8 mouse cellular contexts compared by ENCODE assay signal in genomic region chr7:143459332-143460211, GRCm38 (mm10). TPM values are rescaled to one million over a fixed set of nuclear protein-coding genes. Genes with fewer than 3 reads are reported as not detected.
DNase-seq lines count a peak whose midpoint lies in the region; ATAC-seq and TF ChIP-seq lines count a peak whose summit lies in the region.

No protein-coding gene starts in this region.

- H3K79me2 ChIP-seq in liver, adult 2 months (ENCODE audit: control insufficient read depth, insufficient read depth, low read length) = no peaks in the 10 kb centered on the region

- peak overlapping the region; percentile 49 for H3K9ac ChIP-seq in liver, adult 2 months (ENCODE audit: low read depth, low read length)
- peak overlapping the region; percentile 84 for H3K9ac ChIP-seq in embryonic facial prominence, embryonic 13.5 days
- peak overlapping the region; percentile 66 for H3K9ac ChIP-seq in heart, embryonic 15.5 days
- peak overlapping the region; percentile 89 for H3K9ac ChIP-seq in limb, embryonic 13.5 days

- peaks cover 2% of the 10 kb centered on the region; the same call in 1 of the 2 replicates for H3K4me1 ChIP-seq in liver, adult 2 months (ENCODE audit: control insufficient read depth, insufficient read depth, low read length)
- peaks cover 30% of the 10 kb centered on the region for H3K4me1 ChIP-seq in embryonic facial prominence, embryonic 13.5 days
- H3K4me1 ChIP-seq in heart, embryonic 15.5 days (replicated peaks) = peaks cover 36% of the 10 kb centered on the region
- H3K4me1 ChIP-seq in limb, embryonic 13.5 days = peaks cover 31% of the 10 kb centered on the region

- no peak for DNase-seq in liver, adult 2 months (ENCODE audit: extremely low read depth, low read depth, low spot score)
- DNase-seq in liver = no peak
- DNase-seq in naive thymus-derived CD4-positive, alpha-beta T cell, adult 2 months (ENCODE audit: low read depth) = peak; percentile 23
- DNase-seq in MN1 (ENCODE audit: low spot score) = no peak

- H3K36me3 ChIP-seq in liver, adult 2 months (ENCODE audit: control insufficient read depth, insufficient read depth, low read length) = no peaks in the 10 kb centered on the region
- peaks cover 16% of the 10 kb centered on the region for H3K36me3 ChIP-seq in embryonic facial prominence, embryonic 13.5 days
- H3K36me3 ChIP-seq in heart, embryonic 15.5 days = no peaks in the 10 kb centered on the region
- H3K36me3 ChIP-seq in limb, embryonic 13.5 days = peaks cover 19% of the 10 kb centered on the region

- H3K27ac ChIP-seq in liver, adult 2 months (replicated peaks; ENCODE audit: insufficient read depth, low read depth, low read length) = no peak overlapping the region
- H3K27ac ChIP-seq in embryonic facial prominence, embryonic 13.5 days = peak overlapping the region; percentile 87
- peak overlapping the region; percentile 44 for H3K27ac ChIP-seq in heart, embryonic 15.5 days
- H3K27ac ChIP-seq in limb, embryonic 13.5 days = peak overlapping the region; percentile 92

- no peak for TF ChIP-seq POLR2A in liver, adult 2 months (IDR thresholded peaks at IDR 0.05; ENCODE audit: extremely low read depth, insufficient read depth, low read length)

- no peak for ATAC-seq in embryonic facial prominence, embryonic 13.5 days (ENCODE audit: insufficient number of reproducible peaks, insufficient read depth, low FRiP score, low TSS enrichment, low read depth)
- no peak for ATAC-seq in heart, embryonic 15.5 days (replicated peaks; ENCODE audit: insufficient number of reproducible peaks, insufficient read depth, low FRiP score, low read depth)
- no peak for ATAC-seq in limb, embryonic 13.5 days (ENCODE audit: low FRiP score, low read depth)
- no peak for ATAC-seq in monocyte, adult 5-6 weeks (replicated peaks; ENCODE audit: insufficient number of reproducible peaks, low FRiP score, low TSS enrichment, poor library complexity, severe bottlenecking)

- WGBS in liver, adult 2 months = 22% methylated on average over 95 of the region's 100 CpGs
- WGBS in embryonic facial prominence, embryonic 13.5 days = 31% methylated on average over 98 of the region's 100 CpGs
- 18% methylated on average over 100 of the region's 100 CpGs for WGBS in heart, embryonic 15.5 days
- 34% methylated on average over 100 of the region's 100 CpGs for WGBS in limb, embryonic 13.5 days

- peaks cover 20% of the 10 kb centered on the region for H3K27me3 ChIP-seq in liver, adult 2 months (ENCODE audit: control insufficient read depth, insufficient read depth, low read length)
- peaks cover 7% of the 10 kb centered on the region; the same call in 1 of the 2 replicates for H3K27me3 ChIP-seq in embryonic facial prominence, embryonic 13.5 days
- H3K27me3 ChIP-seq in heart, embryonic 15.5 days = no peaks in the 10 kb centered on the region
- H3K27me3 ChIP-seq in limb, embryonic 13.5 days = peaks cover 2% of the 10 kb centered on the region; the same call in 1 of the 2 replicates

- no peak for TF ChIP-seq CTCF in liver, adult 2 months (IDR thresholded peaks at IDR 0.05; ENCODE audit: low read depth, low read length)

- peak overlapping the region; percentile 60 for H3K4me2 ChIP-seq in embryonic facial prominence, embryonic 13.5 days
- H3K4me2 ChIP-seq in heart, embryonic 15.5 days = peak overlapping the region; percentile 87
- H3K4me2 ChIP-seq in limb, embryonic 13.5 days (replicated peaks) = peak overlapping the region; percentile 66

- H3K4me3 ChIP-seq in liver, adult 2 months (ENCODE audit: insufficient read depth, low read depth, low read length) = peak overlapping the region; percentile 68
- peak overlapping the region; percentile 63 for H3K4me3 ChIP-seq in embryonic facial prominence, embryonic 13.5 days
- peak overlapping the region; percentile 62 for H3K4me3 ChIP-seq in heart, embryonic 15.5 days
- peak overlapping the region; percentile 68 for H3K4me3 ChIP-seq in limb, embryonic 13.5 days

- H3K9me3 ChIP-seq in embryonic facial prominence, embryonic 13.5 days = peaks cover 27% of the 10 kb centered on the region
- no peaks in the 10 kb centered on the region for H3K9me3 ChIP-seq in heart, embryonic 15.5 days (replicated peaks)
- H3K9me3 ChIP-seq in limb, embryonic 13.5 days = peaks cover 28% of the 10 kb centered on the region

RNA-seq across cellular contexts. Expression of gene Cdkn1c, which starts 1.3 kb away (rescaled TPM):
- total RNA-seq in liver, adult 2 months (2014; rRNA removed) = 2.4 and 4.4 TPM in 2 replicates
- 2.2 and 5.2 TPM in 2 replicates for polyA plus RNA-seq in liver, adult 2 months (2012; rRNA removed)
- 873 and 944 TPM in 2 replicates for polyA plus RNA-seq in embryonic facial prominence, embryonic 13.5 days (2015; fragmentation: Nextera tagmentation; extraction: Ambion mirVana)
- polyA plus RNA-seq in heart, embryonic 15.5 days (2015; fragmentation: Nextera tagmentation; extraction: Ambion mirVana) = 369 and 534 TPM in 2 replicates
- polyA plus RNA-seq in limb, embryonic 13.5 days (2015; fragmentation: Nextera tagmentation; extraction: Ambion mirVana) = 1,335 and 1,388 TPM in 2 replicates
- total RNA-seq in monocyte, adult 5-6 weeks (2017) = 3.5 to 20.8 TPM (median 3.8 TPM) in 3 replicates

RNA-seq across cellular contexts. Expression of gene Slc22a18, which starts 14.0 kb away (rescaled TPM):
- 64.4 and 95.4 TPM in 2 replicates for total RNA-seq in liver, adult 2 months (2014; rRNA removed)
- 344 and 377 TPM in 2 replicates for polyA plus RNA-seq in liver, adult 2 months (2012; rRNA removed)
- polyA plus RNA-seq in embryonic facial prominence, embryonic 13.5 days (2015; fragmentation: Nextera tagmentation; extraction: Ambion mirVana) = 2.5 and 3.0 TPM in 2 replicates
- polyA plus RNA-seq in heart, embryonic 15.5 days (2015; fragmentation: Nextera tagmentation; extraction: Ambion mirVana) = 0.82 and 1.7 TPM in 2 replicates
- polyA plus RNA-seq in limb, embryonic 13.5 days (2015; fragmentation: Nextera tagmentation; extraction: Ambion mirVana) = 1.4 and 1.5 TPM in 2 replicates
- total RNA-seq in monocyte, adult 5-6 weeks (2017) = 1.3 TPM in 1 of 3 replicates, not detected in the others

RNA-seq across cellular contexts. Expression of gene Phlda2, which starts 43.4 kb away (rescaled TPM):
- total RNA-seq in liver, adult 2 months (2014; rRNA removed) = 0.28 TPM in 1 of 2 replicates, not detected in the other
- 0.40 TPM in 1 of 2 replicates, not detected in the other for polyA plus RNA-seq in liver, adult 2 months (2012; rRNA removed)
- 7.0 and 8.5 TPM in 2 replicates for polyA plus RNA-seq in embryonic facial prominence, embryonic 13.5 days (2015; fragmentation: Nextera tagmentation; extraction: Ambion mirVana)
- polyA plus RNA-seq in heart, embryonic 15.5 days (2015; fragmentation: Nextera tagmentation; extraction: Ambion mirVana) = 0.45 and 0.82 TPM in 2 replicates
- 20.4 and 23.2 TPM in 2 replicates for polyA plus RNA-seq in limb, embryonic 13.5 days (2015; fragmentation: Nextera tagmentation; extraction: Ambion mirVana)
- total RNA-seq in monocyte, adult 5-6 weeks (2017) = not detected in 3 replicates

Comparison
In these comparisons a context has a peak if more than half of its experiments do, and no peak if none do; other contexts are left out.
1. RNA of gene Cdkn1c, which starts 1.3 kb away (polyA plus RNA-seq): 1,335 to 1,388 TPM in limb, embryonic 13.5 days, 873 to 944 TPM in embryonic facial prominence, embryonic 13.5 days and 369 to 534 TPM in heart, embryonic 15.5 days; 2.2 to 5.2 TPM in liver, adult 2 months; every median in the first group is over 10 times any median in the second.
2. RNA of gene Slc22a18, which starts 14.0 kb away (polyA plus RNA-seq): 344 to 377 TPM in liver, adult 2 months; 2.5 to 3.0 TPM in embryonic facial prominence, embryonic 13.5 days, 1.4 to 1.5 TPM in limb, embryonic 13.5 days and 0.82 to 1.7 TPM in heart, embryonic 15.5 days; every median in the first group is over 10 times any median in the second.
3. Peak in every context shown above with its lines, with median percentiles within 50 percentile points of each other: H3K4me3 ChIP-seq, H3K9ac ChIP-seq and H3K4me2 ChIP-seq.